Mouse (Mus musculus) right cerebral cortex, postnatal 25 days (tissue): ENCODE measurements around the gene Tlr6.

Source experiments
- DNase-seq: peaks from one replicate; pipeline ENCODE4 v3.0.0; 2022

The Tlr6 gene

GRCm38 (mm10) chr5:64959843-64960230, at the start of gene Tlr6:
Tlr6 (minus strand) TSS chr5:64960097.
- DNase-seq = no peak

DNA sequence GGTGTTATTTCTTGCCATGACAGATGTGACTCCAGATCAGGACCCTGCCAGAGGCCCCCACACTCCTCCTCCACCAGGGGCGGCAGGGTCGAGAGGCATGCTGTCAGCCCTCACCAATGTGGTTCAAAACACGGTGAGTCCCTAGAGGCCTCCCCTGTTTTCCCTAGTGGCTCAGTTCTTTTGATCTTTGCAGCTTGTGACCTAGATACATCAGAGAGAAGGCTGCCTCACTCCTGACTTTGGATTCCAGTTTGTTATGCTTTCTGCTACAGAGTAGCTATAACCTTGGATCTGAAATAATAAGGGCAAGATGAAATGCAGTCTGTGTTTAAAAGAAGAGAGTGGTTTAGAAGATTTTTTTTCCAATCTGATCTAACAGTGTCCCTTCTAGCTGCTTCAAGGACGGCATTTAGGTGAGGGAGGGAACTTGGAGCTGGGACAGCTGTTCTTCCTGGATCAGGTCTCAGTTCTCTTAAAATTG, 46.2 kb upstream of the Tlr6 start:
- no peak for DNase-seq

DNA sequence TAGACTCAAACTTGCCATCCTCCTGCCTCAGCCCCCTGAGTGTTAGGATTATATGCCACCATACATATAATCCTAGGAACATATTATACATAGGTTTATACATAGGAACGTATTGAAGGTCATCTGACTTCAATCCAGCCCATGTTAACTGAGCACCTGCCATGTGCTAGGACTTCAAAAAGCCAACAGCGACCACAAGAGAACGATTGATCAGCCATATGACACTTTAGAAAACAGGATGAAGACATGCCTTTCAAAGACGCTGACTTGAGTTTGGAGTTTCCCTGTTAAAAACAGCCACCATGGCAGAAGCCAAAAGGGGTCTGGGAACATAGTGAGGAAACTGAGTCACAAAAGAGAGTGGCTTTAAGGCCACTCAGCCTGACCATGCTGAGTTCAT, 45.4 kb upstream of the Tlr6 start:
- no peak for DNase-seq

DNA sequence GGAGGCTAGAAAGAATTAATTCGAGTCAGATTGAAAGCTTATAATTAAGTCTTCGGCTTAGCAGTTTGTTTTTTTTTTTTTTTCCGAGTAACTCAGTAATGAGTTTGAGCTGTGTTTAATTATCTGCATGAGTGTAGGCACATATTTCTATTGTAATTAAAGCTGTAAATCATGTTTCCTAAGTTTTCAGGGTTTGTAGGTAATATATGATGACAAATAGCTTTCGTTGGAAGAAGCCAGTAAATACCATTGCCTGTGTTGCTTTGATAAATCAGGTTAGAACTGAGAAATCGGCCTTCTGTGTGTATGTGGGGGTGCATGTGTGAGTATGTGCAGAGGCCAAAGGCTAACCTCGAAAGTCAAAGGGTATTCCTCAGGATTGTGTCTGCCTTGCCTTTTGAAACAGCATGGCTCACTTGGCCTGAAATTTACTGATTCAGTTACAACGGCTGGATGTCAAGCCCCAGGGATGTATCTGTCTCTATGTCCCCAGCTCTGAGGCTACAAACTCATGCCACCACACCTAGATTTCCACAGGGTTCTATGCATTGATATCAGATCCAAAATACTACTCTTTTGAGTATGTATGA, 44.1 kb upstream of the Tlr6 start:
- no peak for DNase-seq

DNA sequence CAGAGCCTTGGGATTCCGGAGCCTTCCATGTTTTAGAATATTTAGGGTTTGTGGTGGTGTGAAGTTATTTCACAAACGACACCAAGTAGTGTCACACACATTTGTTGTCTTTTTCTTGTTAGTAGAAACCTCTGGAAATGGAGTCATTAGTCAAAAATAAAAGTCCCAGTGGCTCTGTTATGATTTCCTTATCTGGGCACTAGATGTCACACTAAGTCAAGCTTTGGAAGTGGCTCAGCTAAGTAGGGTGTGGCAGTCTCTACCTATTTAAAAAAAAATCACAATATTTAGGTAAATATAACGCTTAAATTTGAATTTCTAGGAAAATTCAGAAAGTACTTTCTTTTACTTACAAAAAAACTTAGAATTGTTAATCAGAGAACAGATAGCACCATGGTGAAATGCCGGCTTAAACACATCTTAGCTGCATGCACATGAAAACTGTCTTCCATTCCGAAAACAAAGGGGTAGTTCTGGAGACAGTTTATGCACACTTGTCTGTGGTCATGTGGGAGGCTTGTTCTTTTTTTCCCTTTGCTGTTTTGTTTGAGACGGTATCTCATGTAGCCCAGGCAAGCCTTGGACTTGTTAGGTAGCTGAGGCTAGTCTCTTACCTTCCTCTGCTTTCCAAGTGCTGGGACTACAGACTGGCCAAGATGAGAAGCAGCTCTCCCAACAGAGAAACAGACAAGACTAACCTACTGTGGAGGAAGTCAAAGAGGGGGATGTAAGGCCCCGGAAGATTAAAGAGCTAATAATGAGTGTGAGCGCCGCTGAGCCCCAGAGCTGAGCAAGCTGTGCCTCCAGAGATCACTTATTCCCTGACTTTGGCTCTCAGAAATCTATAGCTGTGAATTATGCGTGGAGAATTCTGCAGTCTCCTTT, 43.3 kb upstream of the Tlr6 start:
- no peak for DNase-seq

DNA sequence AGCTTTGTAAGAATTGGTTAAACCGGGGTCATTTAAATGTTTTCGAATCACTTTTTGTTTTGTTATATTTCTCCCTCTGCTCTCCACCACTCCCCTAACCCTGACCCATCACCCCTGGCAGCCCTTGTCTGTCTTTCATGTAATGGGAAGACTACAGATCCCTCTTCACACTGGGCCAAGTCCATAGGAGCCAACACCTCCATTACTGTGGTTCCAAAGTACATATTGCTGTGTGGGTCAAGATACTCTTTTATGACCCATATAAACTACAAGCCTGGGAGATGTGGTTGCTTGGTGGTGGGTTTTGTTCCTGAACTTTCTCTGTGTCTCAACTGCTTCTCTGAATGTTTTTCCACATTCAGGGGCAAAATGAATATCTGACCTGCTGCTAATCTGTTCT, 35.5 kb upstream of the Tlr6 start:
- DNase-seq = no peak

DNA sequence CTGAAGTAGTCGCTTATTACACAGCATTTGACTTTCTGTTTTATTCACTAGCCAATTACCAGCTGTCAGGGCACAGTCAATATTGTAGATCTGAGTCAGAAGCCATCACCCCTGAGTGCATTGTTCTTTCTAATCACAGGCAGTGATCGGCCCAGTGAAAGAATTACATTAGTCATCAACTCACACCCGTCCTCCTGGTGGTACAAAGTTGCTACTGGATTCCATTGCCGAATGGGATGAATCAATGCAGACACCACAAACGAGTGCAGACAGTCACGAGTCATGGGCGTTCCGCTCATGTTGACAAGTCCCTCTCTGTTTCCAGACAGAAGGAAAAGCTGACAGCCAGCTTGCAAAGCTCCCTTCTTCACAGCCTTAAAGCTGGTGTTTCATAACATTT, 32.6 kb upstream of the Tlr6 start:
- no peak for DNase-seq

GRCm38 (mm10) chr5:64989940-64990339, 30.0 kb upstream of the Tlr6 start:
- no peak for DNase-seq

DNA sequence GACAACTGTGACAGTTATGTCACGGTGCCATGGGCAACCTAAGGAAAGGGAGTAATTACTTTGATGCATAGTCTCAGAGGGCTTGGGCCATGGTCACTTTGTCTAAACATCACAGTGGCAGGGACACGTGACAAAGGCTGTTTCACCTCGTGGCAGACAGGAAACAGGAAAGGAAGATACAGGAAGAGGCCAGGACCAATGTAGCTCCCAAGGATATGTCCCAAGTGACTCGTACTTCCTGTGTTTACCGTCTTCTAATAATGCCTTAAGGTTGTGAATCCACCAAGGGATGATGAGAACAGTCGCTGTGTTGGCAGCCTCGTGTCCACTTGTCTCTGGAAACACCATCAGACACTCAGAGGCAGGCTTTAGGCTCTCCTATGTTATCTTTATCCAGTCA, 26.1 kb upstream of the Tlr6 start:
- DNase-seq = no peak

- DNase-seq = no peak
Observed at GRCm38 (mm10) chr5:64977128-64977527, 17.2 kb upstream of the Tlr6 start.

- no peak for DNase-seq
Observed at GRCm38 (mm10) chr5:64975121-64975520, 15.2 kb upstream of the Tlr6 start.

DNA sequence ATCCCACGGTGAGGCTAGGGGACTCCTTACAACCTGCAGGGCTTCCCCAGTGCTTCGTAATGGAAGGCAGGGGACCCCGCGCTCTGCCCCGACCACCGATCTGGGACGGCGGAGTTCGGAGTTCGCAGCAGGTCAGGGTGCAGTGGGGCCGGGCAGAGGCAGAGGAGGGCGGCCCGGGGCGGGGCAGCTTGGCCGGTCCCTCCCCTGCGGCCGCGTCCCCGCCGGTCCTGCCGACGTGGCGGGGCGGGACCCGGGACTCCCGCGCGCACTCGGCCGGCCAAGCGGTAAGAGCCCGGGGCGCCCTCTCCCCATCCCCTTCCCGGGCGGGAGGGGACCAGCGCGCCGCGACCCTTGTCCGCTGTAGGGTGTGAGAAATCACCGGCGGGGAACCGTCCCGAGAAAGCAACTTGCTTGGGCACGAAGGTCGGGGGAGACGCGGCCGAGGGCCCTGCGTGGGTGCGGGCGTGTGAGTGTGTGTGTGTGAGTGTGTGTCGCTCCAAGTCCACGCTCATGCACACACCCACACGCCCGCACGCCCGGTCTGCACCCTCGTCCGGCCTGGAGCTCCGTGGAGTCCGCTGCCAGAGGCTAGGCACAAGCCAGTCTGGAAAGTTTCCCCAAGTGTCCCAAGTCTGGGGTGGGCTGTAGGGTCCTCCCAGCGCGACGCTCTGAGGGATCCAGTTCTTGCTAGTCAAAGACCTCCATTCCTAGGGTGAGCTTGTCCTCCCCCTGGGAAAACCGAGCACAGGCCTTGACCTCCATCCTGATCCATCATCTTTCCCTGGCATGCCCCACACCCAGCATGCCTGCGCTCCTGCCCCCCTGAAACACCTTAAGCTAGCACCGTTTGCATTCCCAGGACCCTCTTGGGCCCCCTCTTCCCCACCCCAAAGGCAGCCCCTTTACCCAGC, 10.2 kb upstream of the Tlr6 start, which contains the start of gene Fam114a1:
Gene Fam114a1, plus strand, starts transcription at position 211 of the 911 bp plus-strand sequence.
- peak; percentile 46 for DNase-seq

DNA sequence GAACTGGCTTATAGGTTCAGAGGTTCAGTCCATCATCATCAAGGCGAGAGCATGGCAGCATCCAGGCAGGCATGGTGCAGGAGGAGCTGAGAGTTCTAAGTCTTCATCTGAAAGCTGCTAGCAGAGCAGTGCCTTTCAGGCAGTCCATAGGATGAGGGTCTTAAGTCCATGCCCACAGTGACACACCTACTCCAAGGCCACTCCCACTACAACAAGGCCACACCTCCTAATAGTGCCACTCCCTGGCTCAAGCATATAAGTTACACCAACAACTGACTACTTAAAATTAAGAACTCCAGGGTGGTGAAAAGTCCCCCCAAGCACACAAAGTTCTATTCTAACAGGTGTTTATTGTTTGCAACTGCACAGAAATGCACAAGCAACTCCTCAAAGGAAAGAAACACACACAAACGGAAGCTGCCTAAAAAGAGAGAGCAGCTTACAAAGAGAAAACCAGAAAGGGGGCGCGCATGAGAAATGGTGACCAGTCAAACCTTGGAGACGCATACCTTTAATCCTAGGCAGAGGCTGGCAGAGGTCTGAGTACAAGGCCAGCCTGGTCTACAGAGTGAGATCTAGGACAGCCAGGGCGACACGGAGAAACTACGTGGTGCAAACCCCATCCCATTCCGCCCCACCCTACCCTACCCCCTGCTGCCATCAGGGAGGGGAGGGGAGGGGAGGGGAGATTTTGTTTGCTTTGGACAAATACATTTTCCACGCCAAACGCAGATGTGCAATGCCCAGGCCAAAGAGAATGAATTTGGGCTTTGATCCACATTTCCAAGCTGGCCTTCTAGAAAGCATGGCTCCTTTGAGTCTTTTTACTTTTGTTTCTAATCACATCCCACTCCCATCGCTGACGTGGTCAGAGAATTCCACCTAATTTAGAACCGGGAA, 9.3 kb upstream of the Tlr6 start:
- DNase-seq = no peak

- no peak for DNase-seq
Observed at GRCm38 (mm10) chr5:64963735-64964134, 3.8 kb upstream of the Tlr6 start.

DNA sequence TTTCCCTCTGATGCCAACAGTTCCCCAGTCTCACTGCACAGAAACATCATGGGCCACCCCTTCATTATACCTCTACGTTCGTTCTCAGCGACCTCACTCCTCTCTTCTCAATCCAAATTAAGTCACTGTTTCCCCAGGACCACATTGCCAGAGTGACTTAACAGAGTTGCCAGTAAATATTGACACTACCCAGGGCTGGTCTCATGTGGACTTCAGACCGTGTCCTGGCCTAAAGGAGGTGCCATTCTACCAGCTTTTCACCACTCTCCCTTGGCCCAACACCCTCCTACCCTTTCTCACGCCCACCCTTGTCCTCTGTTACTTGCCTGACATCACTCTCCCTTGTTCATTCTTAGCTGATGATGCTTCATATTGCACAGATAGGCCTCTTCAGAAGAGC, 3.4 kb upstream of the Tlr6 start:
- no peak for DNase-seq

DNA sequence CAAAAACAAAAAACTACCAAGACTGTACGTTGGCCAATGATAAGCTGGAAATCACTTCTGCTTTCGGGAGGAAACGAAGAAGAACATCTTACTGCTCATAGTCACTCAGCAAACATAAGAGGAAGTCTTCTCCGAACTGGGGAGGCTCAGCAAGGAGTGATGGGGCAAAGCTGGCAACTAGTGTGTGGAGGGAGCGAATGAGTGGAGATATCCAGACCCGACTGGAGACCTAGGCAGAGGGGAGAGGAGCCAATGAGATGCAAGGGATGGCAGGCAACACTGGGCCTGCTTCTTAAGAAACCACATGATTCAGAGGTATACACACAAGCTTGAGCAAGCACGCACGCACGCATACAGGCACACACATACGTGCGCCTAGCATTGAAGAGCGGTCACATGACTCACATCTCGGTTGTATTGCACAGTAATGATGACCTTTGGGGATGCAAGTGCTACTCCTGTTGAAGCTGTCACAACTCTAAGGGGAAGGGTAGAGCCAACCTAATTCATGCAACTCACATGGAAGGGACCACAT, 1.0 kb upstream of the Tlr6 start:
- no peak for DNase-seq

GRCm38 (mm10) chr5:64958991-64959842, 680 bp downstream of the Tlr6 start:
- DNase-seq = no peak

DNA sequence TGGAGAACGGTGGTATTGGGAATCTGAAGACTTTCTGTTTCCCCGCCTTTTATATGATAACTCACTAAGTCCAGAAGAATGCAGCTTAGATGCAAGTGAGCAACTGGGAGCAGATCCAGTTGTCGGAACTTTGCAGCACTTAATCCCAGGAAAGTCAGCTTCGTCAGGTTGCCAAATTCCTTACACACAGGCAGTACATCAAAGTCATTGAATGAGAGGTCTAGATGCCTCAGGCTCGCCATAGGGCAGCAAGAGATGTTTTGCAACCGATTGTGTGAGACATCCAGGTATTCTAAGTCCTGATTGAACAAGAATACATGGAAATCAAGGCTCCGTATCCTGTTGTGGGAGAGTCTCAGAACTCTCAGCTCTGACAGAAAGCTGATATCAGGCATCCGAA, 5.0 kb downstream of the Tlr6 start:
- no peak for DNase-seq

DNA sequence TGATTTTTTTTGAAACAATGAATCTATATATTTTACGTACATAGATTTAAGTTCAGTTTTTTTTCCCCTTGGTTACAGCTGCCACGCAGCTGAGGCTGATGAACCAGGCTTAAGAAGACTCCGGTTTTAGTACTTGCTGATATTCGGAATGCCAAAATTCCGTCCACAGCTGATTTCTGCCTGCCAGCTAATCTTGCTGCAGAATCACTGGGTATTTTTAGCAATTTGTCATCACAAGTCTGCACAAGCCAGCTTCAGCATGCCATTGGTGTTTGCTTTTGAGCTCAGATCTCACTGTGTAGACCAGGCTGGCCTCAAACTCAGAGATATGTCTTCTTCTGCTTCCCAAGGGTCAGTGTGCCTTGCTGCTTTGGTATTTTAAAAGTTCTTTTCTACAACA, 8.4 kb downstream of the Tlr6 start:
- DNase-seq = no peak

GRCm38 (mm10) chr5:64932775-64933174, 27.1 kb downstream of the Tlr6 start:
- DNase-seq = no peak

DNA sequence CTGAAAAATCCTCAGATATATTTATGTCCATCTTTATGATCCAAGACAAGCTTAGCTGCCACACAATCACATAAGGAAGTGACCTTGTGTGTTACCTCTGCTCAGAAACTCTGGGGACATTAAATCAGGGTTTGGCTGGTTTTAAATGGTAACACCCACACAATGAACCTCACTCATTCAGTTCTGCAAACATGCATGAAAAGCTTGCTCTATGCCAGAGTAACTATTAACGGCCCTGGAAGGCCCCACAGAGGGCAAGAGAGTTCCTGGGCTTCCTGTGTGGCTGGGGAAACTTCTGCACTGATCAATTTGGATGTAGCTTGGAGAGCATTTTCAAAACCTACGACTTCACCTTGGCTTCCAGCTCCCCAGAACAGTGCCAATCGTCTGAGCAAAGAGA, 27.7 kb downstream of the Tlr6 start:
- no peak for DNase-seq
